Mouse (Mus musculus) T-cell, adult 2 months (primary cell): ENCODE data around the gene Maz.

ENCODE experiments used
- DNase-seq: peaks from one replicate; pipeline ENCODE4 v3.0.0; 2022; ENCODE audit warnings: low spot score

Gene Maz

DNA sequence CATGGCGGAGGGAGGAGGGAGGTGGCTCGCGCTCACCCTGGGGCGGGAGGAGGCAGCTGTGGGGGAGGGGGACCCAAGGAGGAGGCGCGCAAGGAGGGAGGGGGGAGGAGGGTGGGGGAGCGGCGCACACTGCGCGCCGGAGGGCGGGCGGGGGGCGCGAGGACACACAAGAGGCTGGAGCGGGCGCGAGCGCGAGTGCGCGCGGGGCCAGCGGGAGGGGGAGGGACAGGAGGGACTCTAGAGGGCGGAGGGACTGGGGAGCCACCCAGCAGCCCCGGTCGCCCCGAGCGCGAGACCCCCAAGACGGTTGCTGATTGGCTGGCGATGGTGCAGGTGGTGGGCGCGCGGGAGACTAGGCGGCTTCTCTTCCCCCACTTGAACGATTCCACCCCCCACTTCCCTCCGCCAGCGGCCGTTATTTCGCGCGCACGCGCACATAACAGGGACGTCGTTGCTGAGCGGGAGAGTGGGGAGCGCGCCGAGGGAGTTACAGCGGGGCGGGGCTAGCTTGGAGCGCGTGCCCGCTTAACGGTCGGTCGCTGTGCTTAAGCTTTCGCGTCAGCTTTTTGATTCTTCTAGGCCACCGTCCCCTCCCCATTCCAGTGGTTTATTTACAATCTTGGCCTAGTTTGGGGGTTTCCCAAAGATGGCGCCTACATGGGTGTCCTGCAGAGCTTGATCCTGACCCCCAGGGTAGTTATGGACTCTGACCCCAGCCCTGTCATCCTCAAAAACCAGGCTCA lies at the start of gene Maz:
Gene Maz, minus strand, starts transcription at position 54 of the 743 bp plus-strand sequence.
- DNase-seq, result peak; percentile 99

DNA sequence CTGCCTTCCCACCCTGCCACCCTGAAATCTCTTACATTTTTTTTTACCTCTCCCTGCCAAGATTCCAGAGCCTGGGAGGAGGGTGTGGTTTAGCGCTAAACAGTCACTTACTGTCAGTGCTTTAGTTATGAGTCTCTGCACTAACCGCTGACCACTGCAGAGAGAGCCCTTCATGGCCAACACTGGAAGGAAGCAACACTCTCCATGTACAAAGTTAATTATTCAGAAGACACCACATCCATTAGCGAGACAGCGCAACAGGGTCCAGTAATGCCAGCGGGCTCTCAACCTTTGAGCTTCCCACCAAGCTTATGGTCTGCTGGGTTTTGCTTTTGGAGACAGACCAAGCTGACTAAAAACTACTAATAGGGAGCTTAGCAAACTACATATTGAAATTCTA lies 49.4 kb upstream of the Maz start:
- DNase-seq, result no peak

DNA sequence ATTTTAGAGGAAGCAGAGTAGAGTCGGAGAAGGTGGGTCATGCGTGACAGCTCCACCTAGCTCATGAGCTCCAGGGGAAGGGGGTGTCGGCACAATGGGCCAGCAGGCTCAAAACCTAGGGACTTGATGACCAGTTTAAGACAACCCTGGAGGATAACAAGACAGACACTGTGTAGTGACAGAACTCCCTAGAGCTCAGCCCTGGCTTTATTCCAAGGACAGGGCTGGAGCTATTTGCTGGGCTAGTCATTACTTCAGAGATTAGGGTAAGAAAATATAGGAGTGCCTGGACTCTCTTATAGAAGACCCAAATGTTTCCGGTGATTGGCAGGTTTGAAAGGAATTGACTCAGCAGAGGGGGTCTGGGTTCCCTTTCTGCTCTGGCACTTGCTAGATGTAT lies 46.4 kb upstream of the Maz start:
- no peak for DNase-seq

DNA sequence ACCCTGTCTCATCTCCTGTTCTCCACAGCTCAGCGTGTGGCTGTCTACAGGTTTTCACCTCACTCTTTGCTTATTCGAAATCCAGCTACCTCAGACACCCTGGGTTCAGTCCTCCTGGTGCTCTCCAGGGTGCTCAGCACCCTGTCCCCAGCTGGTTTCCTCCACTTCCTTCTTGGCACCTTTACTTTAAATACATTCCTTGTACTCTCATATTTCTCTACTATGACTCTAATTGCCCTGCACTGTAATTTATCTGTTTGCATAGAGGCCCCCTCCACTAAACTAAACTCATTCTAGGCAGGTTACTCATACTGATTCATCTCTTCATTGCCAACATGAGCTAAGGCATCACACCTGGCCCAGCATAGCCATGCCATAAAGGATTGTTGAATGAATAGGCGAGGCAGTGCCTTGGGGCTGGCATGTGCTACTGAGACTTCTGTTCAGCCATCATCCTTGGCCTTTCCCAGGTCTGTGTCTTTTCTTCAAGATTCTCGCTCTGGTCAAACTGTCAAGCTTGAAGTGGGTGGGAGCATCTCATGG lies 44.1 kb upstream of the Maz start:
- no peak for DNase-seq

DNA sequence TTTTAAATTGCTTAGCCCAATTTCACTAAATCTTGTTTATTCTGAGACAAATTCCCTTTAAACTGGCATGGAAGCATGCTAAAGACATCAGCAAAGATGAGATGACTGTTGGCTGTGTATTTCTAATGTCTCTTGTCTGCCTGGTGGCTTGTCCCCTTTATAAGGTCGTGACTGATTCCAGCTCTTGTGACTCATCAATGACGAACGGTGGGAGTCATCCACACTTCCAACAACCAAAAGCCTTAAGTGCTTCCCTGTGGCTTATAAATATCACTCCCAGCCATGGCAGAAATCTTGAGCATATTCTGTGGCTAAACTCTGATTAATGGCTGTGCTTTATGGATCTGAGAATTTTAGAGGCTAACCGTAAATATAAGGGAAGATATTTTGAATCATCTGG lies 39.5 kb upstream of the Maz start:
- no peak for DNase-seq

DNA sequence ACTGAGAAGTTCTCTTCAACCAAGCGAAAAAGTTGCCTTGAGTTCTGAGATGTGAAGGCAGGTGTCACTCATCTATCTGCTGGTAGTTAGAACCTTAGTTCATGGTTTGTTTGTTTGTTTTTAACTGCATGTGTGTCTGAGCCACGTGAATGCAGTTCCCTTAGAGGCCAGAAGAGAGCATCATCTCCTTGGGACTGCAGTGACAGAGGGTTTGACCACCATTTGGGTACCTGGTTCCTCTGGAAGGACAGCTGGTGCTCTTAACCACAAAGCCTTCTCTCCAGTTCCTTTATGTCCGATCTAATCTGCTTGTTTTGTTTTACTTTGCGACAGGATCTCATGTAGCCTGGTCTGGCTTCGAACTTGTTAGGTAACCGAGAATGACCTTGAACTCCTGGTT lies 38.7 kb upstream of the Maz start:
- no peak for DNase-seq

DNA sequence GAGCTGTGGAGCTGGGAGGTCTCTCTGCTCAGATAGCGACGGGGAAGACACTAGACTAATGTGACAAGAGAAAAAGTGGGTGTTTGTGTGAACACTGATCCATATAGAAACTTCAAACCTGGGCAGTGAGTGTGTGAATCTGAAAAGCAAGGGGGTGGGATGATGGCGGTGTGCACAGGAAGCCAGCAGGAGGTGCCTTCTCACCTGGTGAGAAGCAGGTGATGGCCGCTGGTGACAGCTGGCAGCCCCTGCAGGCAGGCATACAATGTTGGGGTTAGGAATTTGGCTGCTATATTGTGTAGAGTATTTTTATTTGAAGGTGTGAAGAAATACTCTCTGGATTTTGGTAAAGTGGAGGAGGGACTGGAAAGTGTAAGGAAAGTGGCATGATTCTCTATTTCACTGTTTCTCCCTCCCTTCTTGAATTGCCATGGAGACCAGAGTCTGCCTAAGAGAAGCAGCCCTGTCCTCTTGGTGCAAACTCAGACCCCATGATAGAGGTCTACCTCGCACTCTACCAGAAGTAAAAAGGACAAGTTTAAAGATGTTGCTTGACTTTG lies 28.3 kb upstream of the Maz start:
- peak; percentile 29 for DNase-seq

DNA sequence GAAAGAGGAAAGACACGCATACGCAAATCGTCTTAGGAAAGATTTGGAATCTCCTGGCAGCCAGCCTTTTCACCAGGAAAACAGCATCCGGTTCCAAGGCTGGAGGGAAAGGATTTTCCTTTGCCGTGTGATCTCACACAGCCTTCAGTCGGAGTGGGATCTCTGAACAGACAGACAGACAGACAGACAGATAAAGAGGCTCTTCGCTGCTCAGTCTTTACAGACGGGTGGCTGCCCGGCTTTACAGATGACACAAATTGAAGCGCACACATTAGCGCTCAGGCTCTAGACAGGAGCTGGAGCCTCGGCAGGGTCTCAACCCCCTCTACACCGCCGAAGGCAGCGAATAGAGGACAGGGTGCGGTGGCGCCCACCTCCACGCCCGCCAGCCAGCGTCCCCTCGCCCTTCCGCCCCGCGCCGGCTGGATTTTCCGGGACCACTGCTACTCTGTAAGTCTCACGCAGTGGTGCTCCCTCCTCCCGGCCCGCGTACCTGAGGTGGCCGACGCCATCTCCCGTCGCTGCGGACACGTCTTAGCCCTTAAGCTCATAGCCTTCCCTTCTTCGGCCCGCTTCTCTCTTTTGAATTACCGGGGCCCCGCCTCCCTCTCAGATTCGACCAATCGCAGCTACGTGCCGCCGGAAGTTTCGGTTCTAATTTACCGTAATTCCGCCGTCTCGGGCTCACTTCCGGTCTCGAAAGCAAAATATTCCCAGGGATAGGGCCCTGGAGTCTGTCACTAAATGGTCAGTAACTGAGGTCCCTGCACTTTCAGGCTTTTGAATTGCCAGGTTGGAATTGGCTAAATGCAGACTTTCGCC lies 15.2 kb upstream of the Maz start, which contains the start of gene Kif22:
Gene Kif22, minus strand, starts transcription at position 621 of the 822 bp plus-strand sequence.
- DNase-seq, result peak; percentile 76

DNA sequence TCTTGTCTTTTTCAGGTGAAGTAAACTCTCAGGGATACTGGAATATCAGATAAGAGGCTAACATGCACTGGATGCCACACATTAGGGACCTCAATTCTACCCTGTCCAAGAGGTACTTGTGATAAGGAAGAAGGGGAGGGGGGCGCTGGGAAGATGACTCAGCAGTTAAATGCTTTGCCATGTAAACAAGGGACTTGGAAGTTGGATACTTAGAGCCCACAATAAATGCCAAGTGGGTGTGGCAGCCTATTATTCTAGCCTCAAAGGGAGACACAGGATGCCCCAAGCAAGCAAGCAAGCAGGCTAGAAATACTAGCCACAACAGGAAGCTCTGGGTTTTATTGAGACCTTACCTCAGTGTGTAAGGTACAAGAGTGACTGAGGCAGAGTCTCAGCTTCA lies 4.4 kb upstream of the Maz start:
- peak; percentile 49 for DNase-seq

DNA sequence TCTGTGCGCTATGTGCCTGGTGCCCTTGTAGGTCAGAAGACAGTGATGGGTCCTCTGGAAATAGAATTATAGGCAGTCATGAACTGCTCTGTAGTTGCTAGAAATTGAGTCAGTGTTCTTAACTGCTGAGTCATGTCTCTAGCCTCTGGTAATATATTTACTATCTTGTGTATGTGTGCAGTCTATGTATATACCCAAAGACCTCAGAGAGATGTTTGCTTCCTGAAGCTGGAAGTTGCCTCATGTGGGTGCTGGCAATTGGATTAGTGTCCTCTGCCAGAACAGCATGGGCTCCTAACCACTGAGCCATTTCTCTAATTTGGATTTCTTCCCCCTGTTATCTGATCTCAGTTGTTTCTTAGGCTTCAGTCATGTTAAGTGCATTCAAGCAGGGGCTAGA lies 3.3 kb upstream of the Maz start:
- DNase-seq, result no peak

DNA sequence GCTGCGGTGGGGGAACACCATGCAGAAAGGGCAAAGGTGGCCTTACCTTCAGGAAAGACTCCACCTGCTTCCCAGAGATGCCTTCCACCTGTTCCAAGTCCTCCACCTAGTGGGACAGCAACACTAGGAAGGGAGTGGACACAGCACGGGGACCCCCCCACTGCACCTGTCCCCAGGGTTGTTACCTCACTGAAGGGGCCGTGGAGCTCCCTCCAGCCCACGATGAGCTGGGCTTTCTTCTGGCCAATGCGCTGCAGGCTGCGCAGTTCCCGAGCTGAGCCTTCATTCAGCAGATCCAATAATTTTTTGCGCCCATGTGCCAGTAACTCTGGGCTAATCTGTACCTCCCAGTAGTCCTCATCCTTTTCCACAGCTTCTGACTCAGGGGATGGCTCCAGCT lies 1.0 kb upstream of the Maz start:
- DNase-seq, result no peak

DNA sequence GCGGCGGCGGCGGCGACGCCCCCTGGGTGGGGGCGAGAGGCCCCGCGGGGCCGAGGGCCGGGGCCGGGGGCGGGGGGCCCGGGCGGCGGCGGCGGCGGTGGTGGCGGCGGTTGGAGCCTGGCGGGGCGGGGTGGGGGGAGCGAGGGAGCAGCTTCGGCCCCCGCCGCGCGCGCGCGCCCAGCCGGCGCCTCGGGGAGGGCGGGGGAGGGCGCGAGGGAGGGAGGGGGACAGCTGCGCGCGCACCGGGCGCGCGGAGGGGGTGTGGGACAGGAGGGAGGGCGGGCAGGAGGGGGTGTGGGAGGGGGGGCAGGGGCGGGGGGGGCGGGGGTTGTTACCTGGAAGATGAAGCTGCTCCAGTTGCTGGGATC lies 237 bp downstream of the Maz start:
- no peak for DNase-seq

DNA sequence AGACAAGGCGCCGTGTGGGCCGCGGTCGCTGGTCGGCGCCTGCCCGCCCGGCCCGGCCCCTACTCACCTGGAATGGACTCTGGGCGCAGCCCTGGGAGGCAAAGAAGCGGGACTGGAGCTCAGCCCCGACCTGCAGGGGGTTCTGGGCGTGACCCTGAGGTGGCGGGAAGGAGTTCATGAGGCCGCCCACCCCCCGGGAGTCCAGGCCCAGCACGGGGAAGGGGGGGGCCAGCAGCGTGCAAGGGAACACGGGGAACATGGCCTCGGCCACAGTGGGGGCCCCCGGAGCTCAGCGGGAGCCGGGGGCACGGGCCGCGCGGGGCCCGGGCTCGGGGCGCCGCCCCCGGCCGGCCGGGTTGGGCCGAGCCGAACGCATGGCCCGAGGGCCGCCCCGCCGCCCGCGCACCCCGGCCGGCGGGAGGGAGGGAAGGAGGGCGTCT lies 656 bp downstream of the Maz start:
- peak; percentile 54 for DNase-seq

DNA sequence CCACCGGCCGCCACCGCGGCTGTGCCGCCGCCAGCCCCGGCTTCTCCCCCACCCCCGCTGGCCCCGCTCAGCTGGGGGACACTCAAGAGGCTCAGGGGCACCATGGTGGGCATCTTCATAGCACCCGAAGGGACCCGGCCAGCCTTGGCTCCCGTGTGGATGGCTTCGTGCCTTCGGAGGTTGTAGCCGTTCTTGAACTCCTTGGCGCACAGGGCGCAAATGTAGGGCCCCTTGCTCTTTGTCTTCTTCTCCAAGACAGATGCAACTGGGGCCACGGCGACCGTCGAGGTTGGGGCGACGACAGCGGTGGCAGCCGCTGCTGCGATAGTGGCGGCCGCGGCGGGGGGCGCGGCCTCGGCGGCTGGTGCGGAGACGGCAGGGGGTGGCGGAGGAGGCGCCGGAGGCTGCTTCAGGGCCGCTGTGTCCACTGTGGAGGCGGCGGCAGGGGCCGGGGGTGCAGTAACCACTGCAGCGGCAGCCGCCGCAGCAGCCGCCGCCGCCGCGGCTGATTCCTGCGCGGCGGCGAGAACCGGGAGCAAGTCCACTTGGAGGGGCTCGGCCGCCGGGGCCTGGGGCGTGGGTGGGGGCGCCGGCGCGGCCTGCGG lies 1.2 kb downstream of the Maz start:
- DNase-seq, result peak; percentile 49

DNA sequence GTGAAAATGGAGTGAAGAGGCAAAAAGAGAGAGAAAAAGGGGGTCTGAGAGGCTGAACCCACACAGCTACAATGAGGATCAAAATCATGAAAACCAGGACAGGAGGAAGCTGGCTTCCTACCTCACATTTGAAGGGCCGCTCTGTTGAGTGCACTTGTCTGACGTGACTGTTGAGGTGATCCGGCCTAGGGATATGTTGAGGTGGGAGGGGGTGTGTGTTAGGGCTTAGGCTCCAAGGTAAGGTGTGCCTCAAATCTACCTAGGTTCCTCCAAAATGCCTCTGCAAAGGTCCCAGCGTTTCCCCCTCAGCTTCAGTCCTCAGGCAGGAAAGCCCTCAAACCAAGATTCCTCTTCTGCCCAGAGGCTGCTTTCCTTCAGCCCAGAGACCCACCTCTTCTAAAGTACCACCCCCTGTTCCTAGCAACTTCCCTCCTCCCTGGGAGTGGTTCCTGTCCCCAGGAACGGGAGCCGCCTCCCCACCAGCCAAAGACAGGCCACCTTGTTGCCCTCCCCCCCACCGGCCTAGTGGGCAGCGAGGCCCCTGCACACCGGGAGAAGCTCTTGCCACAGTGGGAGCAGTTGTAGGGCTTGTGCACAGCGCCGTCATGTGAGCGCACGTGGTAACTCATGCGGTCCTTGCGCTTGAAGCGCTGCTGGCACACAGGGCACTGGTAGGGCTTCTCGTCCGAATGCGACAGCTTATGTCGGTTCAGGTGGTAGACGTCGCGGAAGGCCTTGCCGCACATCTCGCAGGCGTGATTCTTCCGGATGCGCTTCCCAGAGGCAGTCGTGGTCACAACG lies 1.9 kb downstream of the Maz start:
- peak; percentile 83 for DNase-seq

DNA sequence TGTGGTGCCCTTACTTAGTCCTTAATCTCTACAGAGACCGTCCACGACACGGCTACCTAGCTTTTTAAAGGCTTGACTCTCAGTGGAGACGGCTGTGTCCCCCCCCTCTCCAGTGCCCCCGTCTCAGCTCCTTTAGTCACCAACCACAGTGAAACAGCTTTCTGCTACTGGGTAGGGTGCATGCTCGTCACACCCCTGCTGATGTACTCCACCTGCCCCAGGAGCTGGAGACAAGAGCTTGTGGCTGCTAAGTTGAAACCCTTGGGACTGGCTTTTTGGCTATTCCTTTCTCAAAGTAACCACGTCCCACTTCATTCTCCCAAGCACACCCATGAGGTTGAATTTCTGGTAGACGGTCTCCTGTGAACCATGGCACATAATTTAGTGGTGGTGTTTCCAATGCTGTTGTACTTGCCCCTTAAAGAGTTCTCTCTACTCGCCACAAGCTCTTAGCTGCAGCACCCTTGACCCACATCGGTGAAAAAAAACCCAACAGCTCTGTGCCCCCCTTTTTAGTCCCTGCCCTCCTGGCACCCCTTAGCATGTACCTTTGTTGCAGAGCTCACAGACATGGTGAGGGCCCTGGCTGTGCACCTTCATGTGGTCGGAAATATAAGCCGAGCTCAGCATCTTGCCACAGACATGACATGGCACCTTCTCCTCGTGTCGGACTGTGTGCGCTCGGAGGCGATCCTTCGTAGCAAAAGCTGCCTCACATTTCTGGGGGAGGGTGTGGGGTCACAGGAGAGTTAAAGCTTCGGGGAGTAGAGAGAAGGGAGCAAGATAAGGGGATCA lies 2.7 kb downstream of the Maz start:
- peak; percentile 68 for DNase-seq

DNA sequence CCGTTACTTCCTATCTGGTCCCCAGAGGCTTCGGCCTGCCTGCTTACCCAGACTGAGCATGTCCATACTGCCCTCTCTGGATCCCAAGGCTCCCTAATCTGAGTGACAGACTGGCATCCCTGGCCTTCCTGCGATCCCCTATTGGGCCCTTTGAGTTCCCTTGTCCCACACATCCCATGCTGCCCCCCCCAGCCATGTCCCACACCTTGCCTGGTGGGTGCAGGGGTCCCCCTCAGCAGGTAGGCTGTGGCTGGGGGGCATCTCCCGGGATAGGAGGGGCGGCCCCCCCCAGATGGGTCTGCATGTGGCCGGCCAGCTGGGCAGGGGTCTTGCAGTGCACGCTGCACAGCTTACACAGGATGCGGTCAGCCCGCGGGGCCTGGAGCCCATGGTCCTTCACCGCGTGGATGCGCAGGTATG lies 3.6 kb downstream of the Maz start:
- no peak for DNase-seq

DNA sequence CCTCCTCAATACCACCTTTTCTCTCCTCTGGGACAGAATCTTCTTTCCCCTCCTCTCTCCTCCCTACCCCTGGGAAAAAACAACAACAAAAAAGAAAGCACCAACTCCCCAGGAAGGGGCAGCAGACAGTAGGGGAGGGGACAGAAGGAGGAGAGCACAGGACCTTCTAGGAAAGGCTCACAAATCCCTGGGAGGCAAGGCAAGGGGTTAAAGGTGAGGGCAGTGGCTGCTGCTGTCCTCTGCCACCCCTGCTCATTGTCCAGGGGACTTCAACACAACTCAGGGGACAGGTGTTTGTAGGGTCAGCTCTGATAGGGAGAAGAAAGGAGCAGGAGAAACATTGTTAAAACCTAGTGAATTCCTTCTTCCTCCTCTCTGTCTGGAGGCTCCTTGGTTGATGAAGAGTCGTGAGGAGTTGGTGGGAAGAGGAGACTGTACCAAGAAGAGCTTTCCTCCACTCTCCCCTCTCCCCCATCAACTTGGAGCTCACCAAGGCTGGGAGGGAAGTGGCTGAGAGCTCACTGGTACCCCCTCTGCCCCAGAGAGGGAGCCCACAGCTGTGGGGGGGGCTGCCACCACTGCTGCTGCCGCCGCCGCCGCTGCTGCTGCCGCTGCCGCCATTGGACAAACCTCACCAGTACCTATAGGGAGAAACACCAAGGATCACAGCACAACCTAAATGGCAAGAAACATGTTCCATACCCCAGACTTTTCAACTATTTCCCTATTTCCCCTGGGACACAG lies 4.1 kb downstream of the Maz start:
- DNase-seq, result no peak

DNA sequence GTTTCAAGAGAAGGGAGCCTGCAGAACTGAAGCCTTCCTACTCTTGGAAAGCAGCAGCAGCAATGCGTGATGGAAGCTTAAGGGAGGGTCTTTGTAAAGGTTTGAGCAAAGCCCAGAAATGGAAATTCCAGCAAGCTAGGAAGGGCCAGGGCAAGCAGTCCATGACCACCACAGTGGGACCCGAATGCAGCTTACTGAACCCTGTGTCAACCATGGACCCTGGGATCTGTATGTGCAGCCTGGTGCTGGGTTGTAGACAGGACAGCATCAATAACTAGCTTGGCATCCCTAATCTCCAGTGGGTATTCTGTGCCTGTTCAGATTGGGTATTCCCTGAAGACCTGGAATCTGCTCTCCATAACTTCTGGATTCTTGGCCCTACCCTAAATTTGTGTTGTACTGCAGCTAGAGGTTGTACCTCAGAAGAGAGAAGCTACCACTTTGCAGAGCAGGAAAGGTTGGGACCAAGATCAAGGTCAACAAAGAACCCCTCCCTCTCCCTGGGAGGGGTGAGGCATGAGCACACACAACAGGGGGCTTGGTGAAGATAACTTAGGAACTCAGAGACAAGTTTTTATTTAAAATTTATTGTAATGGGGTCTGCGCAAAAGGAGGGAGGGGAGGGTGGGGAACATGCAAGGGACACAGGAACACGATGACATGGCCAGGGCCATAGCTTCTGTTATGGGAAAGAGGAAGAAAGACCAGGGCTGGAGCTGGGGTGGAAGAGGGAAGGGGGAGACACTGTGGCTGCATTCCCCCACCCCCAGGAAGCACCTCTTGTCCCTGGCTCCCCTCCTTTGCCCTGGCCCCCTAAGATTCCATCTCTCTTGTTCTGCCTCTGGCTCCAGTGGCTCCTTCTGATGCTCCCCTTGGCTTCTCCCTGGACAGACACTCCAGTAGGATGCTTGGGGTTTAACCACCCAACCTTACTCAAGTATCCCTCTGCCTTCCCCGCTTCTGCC lies 5.0 kb downstream of the Maz start:
- no peak for DNase-seq
